Mouse (Mus musculus): ENCODE results near the gene Arrdc2. TPM values are rescaled to one million over a fixed set of nuclear protein-coding genes. Genes with fewer than 3 reads are reported as not detected.

Arrdc2 gene
- polyA plus RNA-seq, 1 experiment from 2014 or later: 7.1 TPM

DNA sequence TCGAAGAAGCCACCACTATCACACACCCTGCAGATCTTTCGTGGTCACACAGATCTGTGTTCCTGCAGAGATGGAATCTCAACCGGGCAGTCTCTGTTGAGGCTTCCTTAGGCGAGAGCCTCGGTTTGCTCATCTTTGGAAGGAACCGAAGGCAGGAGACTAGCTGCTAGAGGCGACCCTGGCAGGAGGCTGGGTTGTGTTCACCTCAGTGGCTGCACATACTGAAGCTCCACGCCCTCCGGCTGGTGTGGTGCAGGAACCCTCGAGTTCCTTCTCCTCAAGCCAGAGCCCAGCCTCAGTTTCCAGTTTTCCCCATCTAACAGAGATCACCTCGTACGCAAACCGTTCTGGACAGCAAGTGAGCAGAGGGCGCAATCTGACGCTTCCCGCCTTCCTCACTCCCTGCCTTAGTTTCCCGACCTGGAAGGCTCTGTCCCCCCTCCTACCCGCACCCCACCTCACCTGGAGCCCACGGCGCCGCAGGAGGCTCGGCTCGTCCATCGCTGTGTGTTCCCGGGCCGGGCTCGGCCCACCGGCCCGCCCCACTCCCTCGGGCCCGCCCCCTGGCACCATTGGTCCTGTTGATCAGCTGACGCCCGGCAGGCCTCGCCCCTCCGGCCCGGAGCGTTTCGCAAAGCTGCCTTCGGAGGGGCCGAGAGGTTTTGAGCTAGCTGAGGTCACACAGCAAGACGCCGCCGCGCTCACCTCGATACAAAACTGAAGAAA lies 34.9 kb downstream of the Arrdc2 start, which contains the start of gene Mast3:
Gene Mast3 (minus strand): TSS at position 574 of the 726 bp plus-strand sequence.
- H3K9me3 ChIP-seq (ENCODE audit: control insufficient read depth, low read length): no peaks in the 10 kb centered on the region
- H3K9ac ChIP-seq (replicated peaks; ENCODE audit: low read length): peak within 1 kb of the TSS; percentile 39
- H3K4me3 ChIP-seq (replicated peaks; ENCODE audit: low read depth, low read length): peak within 1 kb of the TSS; percentile 47
- DNase-seq (peak; percentile 87), ATAC-seq (ENCODE audit: low FRiP score, low TSS enrichment) (peak; percentile 84)
- H3K4me1 ChIP-seq (ENCODE audit: control insufficient read depth, insufficient read depth, low read length): peaks cover 11% of the 10 kb centered on the region
- H3K36me3 ChIP-seq (ENCODE audit: control insufficient read depth, insufficient read depth, low read length): no peaks in the 10 kb centered on the region
- under 1% methylated on average over 45 of the region's 45 CpGs for WGBS
- H3K4me2 ChIP-seq (ENCODE audit: low read length): peak within 1 kb of the TSS; percentile 73
- peaks cover 30% of the 10 kb centered on the region for H3K27me3 ChIP-seq (ENCODE audit: control insufficient read depth, insufficient read depth, low read length)
- no peak within 1 kb of the TSS for H3K27ac ChIP-seq (replicated peaks; ENCODE audit: low read depth, low read length)

DNA sequence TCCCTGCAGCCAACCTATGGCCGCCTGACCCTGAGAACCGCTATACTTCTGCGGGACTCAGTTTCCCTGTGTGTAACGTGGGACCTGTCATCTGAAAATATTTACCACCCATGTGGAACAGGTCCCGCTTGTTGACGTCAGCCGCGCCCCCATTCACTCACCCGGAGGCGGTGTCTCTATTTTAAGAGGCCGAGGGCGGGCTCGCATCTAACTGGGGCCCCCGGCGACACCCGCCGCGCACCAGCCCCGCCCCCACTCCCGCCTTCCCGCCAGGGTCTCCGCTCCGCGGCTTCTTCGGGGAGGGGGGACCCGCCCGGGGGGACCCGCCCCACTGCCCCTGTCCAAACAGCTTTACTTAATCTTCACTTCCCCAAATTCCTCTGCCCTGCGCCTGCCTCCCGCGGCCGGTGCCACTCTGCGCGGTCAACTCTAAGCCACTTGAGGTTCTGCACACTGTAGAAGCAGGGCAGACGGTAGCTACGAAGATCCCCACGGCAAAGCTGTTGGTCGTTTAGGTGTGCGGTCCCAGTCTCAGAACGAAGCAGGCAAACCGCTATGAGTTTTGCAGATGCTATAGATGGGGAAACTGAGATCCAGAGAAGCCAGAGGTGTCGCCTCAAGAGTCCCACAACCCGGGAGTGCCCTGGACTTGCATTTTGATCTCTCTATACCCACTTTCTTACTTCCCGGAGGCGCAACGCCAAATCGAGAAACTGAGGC lies 35.6 kb downstream of the Arrdc2 start:
- DNase-seq: no peak
- 2% methylated on average over 45 of the region's 47 CpGs for WGBS
- H3K9ac ChIP-seq (replicated peaks; ENCODE audit: low read length): peak overlapping the region; percentile 39; the same call in 1 of the 2 replicates

GRCm38 (mm10) chr8:70802786-70803510 lies 36.6 kb downstream of the Arrdc2 start:
- no peak overlapping the region for H3K9ac ChIP-seq (replicated peaks; ENCODE audit: low read length)
- H3K4me3 ChIP-seq (replicated peaks; ENCODE audit: low read depth, low read length): no peak overlapping the region
- no peaks in the 10 kb centered on the region for H3K9me3 ChIP-seq (ENCODE audit: control insufficient read depth, low read length)
- H3K36me3 ChIP-seq (ENCODE audit: control insufficient read depth, insufficient read depth, low read length): no peaks in the 10 kb centered on the region
- no peak for ATAC-seq (ENCODE audit: low FRiP score, low TSS enrichment)
- WGBS: 80% methylated on average over 11 of the region's 11 CpGs
- H3K4me2 ChIP-seq (ENCODE audit: low read length): no peak overlapping the region
- no peak overlapping the region for H3K27ac ChIP-seq (replicated peaks; ENCODE audit: low read depth, low read length)
- DNase-seq: no peak
- H3K4me1 ChIP-seq (ENCODE audit: control insufficient read depth, insufficient read depth, low read length): peaks cover 16% of the 10 kb centered on the region
- H3K27me3 ChIP-seq (ENCODE audit: control insufficient read depth, insufficient read depth, low read length): peaks cover 45% of the 10 kb centered on the region

More for the DNA sequence above, 35.6 kb downstream of the Arrdc2 start:
- Histone ChIP-seq H3K36me3 (ENCODE audit: control insufficient read depth, insufficient read depth, low read length) (no peaks in the 10 kb centered on the region), H3K4me1 (ENCODE audit: control insufficient read depth, insufficient read depth, low read length) (peaks cover 11% of the 10 kb centered on the region), H3K27ac (replicated peaks; ENCODE audit: low read depth, low read length) (no peak overlapping the region), H3K27me3 (ENCODE audit: control insufficient read depth, insufficient read depth, low read length) (peaks cover 37% of the 10 kb centered on the region), H3K4me2 (ENCODE audit: low read length) (peak overlapping the region; percentile 73), H3K4me3 (replicated peaks; ENCODE audit: low read depth, low read length) (peak overlapping the region; percentile 47), H3K9me3 (ENCODE audit: control insufficient read depth, low read length) (no peaks in the 10 kb centered on the region)
- no peak for ATAC-seq (ENCODE audit: low FRiP score, low TSS enrichment)

DNA sequence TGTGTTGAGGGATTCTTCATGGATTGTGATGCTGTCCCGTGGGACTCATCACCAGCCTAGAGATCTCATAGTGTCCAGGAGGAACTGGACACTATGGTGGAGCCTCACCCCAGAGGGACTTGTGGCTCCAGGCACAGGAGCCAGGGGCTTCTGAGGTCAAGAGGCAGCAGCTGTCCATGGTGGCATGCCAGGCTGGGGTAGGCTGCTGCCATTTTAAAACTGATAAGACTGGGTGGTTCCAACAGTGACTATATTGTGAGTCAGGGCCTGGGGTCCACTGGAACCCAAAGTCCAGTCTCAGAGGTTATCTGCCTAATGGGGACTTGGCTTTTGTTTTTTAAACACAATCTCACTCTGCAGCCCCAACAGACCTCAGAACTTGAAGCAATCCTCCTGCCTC lies 37.7 kb downstream of the Arrdc2 start:
- peaks cover 45% of the 10 kb centered on the region for H3K27me3 ChIP-seq (ENCODE audit: control insufficient read depth, insufficient read depth, low read length)

DNA sequence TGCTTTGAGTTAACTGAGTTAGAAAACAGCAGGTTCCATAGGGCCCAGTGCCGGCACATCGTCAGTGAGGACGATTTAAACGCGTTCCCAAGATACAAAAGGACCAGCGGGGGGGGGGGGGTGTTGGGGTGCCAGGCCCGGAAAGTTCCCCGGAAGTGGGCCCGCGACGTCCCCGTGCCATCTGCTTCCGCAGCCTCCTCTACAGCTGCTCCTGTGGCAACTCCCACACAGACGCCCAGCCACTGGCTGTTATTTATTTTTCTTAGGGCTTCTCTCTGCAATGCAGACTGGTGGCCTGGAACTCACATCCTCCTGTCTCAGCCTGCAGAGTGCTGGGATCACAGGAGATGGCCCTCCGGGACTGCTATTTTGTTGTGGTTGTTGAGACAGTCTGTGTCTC lies 38.4 kb downstream of the Arrdc2 start:
- no peak overlapping the region for H3K4me2 ChIP-seq (ENCODE audit: low read length)
- H3K36me3 ChIP-seq (ENCODE audit: control insufficient read depth, insufficient read depth, low read length): no peaks in the 10 kb centered on the region
- H3K27ac ChIP-seq (replicated peaks; ENCODE audit: low read depth, low read length): no peak overlapping the region
- H3K9ac ChIP-seq (replicated peaks; ENCODE audit: low read length): no peak overlapping the region
- ATAC-seq (ENCODE audit: low FRiP score, low TSS enrichment) (no peak), DNase-seq (no peak)
- H3K4me1 ChIP-seq (ENCODE audit: control insufficient read depth, insufficient read depth, low read length): peaks cover 24% of the 10 kb centered on the region
- no peak overlapping the region for H3K4me3 ChIP-seq (replicated peaks; ENCODE audit: low read depth, low read length)
- no peaks in the 10 kb centered on the region for H3K9me3 ChIP-seq (ENCODE audit: control insufficient read depth, low read length)
- H3K27me3 ChIP-seq (ENCODE audit: control insufficient read depth, insufficient read depth, low read length): peaks cover 45% of the 10 kb centered on the region
- 35% methylated on average over 15 of the region's 15 CpGs for whole genome bisulfite sequencing

More for the DNA sequence above, 37.7 kb downstream of the Arrdc2 start:
- no peak for DNase-seq
- H3K27ac ChIP-seq (replicated peaks; ENCODE audit: low read depth, low read length): no peak overlapping the region
- H3K9me3 ChIP-seq (ENCODE audit: control insufficient read depth, low read length): no peaks in the 10 kb centered on the region
- no peak for ATAC-seq (ENCODE audit: low FRiP score, low TSS enrichment)
- no peak overlapping the region for H3K9ac ChIP-seq (replicated peaks; ENCODE audit: low read length)
- no peak overlapping the region for H3K4me3 ChIP-seq (replicated peaks; ENCODE audit: low read depth, low read length)
- no peak overlapping the region for H3K4me2 ChIP-seq (ENCODE audit: low read length)
- 79% methylated on average over 1 of the region's 1 CpGs for WGBS
- H3K36me3 ChIP-seq (ENCODE audit: control insufficient read depth, insufficient read depth, low read length): no peaks in the 10 kb centered on the region
- peaks cover 20% of the 10 kb centered on the region for H3K4me1 ChIP-seq (ENCODE audit: control insufficient read depth, insufficient read depth, low read length)

GRCm38 (mm10) chr8:70800648-70801047 lies 38.9 kb downstream of the Arrdc2 start:
- H3K27me3 ChIP-seq (ENCODE audit: control insufficient read depth, insufficient read depth, low read length): peaks cover 42% of the 10 kb centered on the region
- H3K27ac ChIP-seq (replicated peaks; ENCODE audit: low read depth, low read length): no peak overlapping the region
- H3K4me1 ChIP-seq (ENCODE audit: control insufficient read depth, insufficient read depth, low read length): peaks cover 24% of the 10 kb centered on the region
- no peak overlapping the region for H3K9ac ChIP-seq (replicated peaks; ENCODE audit: low read length)
- no peak overlapping the region for H3K4me2 ChIP-seq (ENCODE audit: low read length)
- DNase-seq: no peak
- no peak overlapping the region for H3K4me3 ChIP-seq (replicated peaks; ENCODE audit: low read depth, low read length)
- H3K36me3 ChIP-seq (ENCODE audit: control insufficient read depth, insufficient read depth, low read length): no peaks in the 10 kb centered on the region
- H3K9me3 ChIP-seq (ENCODE audit: control insufficient read depth, low read length): no peaks in the 10 kb centered on the region
- WGBS: 46% methylated on average over 10 of the region's 10 CpGs
- ATAC-seq (ENCODE audit: low FRiP score, low TSS enrichment): no peak

GRCm38 (mm10) chr8:70798281-70798680 lies 41.2 kb downstream of the Arrdc2 start:
- peaks cover 25% of the 10 kb centered on the region for H3K27me3 ChIP-seq (ENCODE audit: control insufficient read depth, insufficient read depth, low read length)
- H3K9me3 ChIP-seq (ENCODE audit: control insufficient read depth, low read length): no peaks in the 10 kb centered on the region
- DNase-seq (peak; percentile 45), ATAC-seq (ENCODE audit: low FRiP score, low TSS enrichment) (no peak)
- peak overlapping the region; percentile 89 for H3K4me2 ChIP-seq (ENCODE audit: low read length)
- peak overlapping the region; percentile 49 for H3K4me3 ChIP-seq (replicated peaks; ENCODE audit: low read depth, low read length)
- no peaks in the 10 kb centered on the region for H3K36me3 ChIP-seq (ENCODE audit: control insufficient read depth, insufficient read depth, low read length)
- peak overlapping the region; percentile 62; the same call in 1 of the 2 replicates for H3K9ac ChIP-seq (replicated peaks; ENCODE audit: low read length)
- peaks cover 16% of the 10 kb centered on the region for H3K4me1 ChIP-seq (ENCODE audit: control insufficient read depth, insufficient read depth, low read length)
- 11% methylated on average over 15 of the region's 15 CpGs for WGBS
- no peak overlapping the region for H3K27ac ChIP-seq (replicated peaks; ENCODE audit: low read depth, low read length)
